Mouse (Mus musculus) heart, adult 2 months (tissue): Measurements from ENCODE around the gene Cnot11.

Source experiments
- CTCF ChIP-seq: fragments of 200-600 bp; IDR thresholded peaks from 2 replicates; pipeline ENCODE4 v1.8.1; 2022; ENCODE audit warnings: antibody characterized with exemption, mild to moderate bottlenecking, moderate library complexity
- EP300 ChIP-seq: fragments of 200-500 bp; IDR thresholded peaks from 2 replicates; pipeline ENCODE4 v1.6.1; 2011; ENCODE audit warnings: low read depth, low read length, control low read depth; ENCODE audit not compliant: insufficient read depth
- POLR2A ChIP-seq: fragments of 200-500 bp; IDR thresholded peaks from 2 replicates; pipeline ENCODE4 v1.6.1; 2011; ENCODE audit warnings: mild to moderate bottlenecking, low read depth, low read length, control low read depth; ENCODE audit not compliant: insufficient read depth

- TF ChIP-seq EP300 (no peak), CTCF (no peak), POLR2A (no peak)
These were observed 41.1 kb upstream of the Cnot11 start for GRCm38 (mm10) chr1:39493664-39494063.
